Mouse (Mus musculus) cerebellum, adult 2 months (tissue): Measurements from ENCODE around the gene Syne2. TPM values are rescaled to one million over a fixed set of nuclear protein-coding genes. Genes with fewer than 3 reads are reported as not detected.

Experiments used
- DNase-seq, 2 experiments: peaks; one replicate each; pipeline ENCODE4 v3.0.0; 2021
- H3K27ac ChIP-seq: fragments of 200-500 bp; 2 replicates; pipeline ENCODE4 v1.5.1; 2012; ENCODE audit warnings: low read length, control low read depth, inconsistent platforms; ENCODE audit not compliant: insufficient read depth
- H3K27me3 ChIP-seq: fragments of 200-500 bp; 2 replicates; pipeline ENCODE4 v1.6.1; 2012; ENCODE audit warnings: inconsistent platforms, mild to moderate bottlenecking, low read length, moderate library complexity; ENCODE audit not compliant: control insufficient read depth, insufficient read depth
- H3K4me1 ChIP-seq: fragments of 200-500 bp; 2 replicates; pipeline ENCODE4 v1.6.1; 2011; ENCODE audit warnings: low read length; ENCODE audit not compliant: control insufficient read depth, insufficient read depth
- H3K4me3 ChIP-seq: fragments of 200-500 bp; replicated peaks from 2 replicates; pipeline ENCODE3; 2011; ENCODE audit warnings: mild to moderate bottlenecking, low read depth, low read length, control low read depth; ENCODE audit not compliant: insufficient read depth
- CTCF ChIP-seq: fragments of 200-500 bp; IDR thresholded peaks from 2 replicates; pipeline ENCODE4 v1.5.1; 2011; ENCODE audit warnings: low read depth, mild to moderate bottlenecking, control low read depth, low read length, moderate library complexity, borderline replicate concordance; ENCODE audit not compliant: insufficient read depth
- POLR2A ChIP-seq: fragments of 200-500 bp; IDR thresholded peaks from 2 replicates; pipeline ENCODE4 v1.6.1; 2011; ENCODE audit warnings: low read length, control low read depth, borderline replicate concordance; ENCODE audit not compliant: insufficient read depth
- WGBS: fragments of 180-500 bp; shearing (Covaris S2); methylation state at CpG from one replicate; pipeline ENCODE4 v1.1.7; 2018; 5-methylcytosine and 5-hydroxymethylcytosine counted together
- polyA plus RNA-seq: library from polyadenylated mRNA; depleted of rRNA; stranded (reverse); fragments of >200 nt; gene quantifications from 2 replicates; pipeline ENCODE4 v1.2.3, GENCODE M21; 2012

Syne2 gene
- polyA plus RNA-seq, 1 experiment = 39.3 TPM

DNA sequence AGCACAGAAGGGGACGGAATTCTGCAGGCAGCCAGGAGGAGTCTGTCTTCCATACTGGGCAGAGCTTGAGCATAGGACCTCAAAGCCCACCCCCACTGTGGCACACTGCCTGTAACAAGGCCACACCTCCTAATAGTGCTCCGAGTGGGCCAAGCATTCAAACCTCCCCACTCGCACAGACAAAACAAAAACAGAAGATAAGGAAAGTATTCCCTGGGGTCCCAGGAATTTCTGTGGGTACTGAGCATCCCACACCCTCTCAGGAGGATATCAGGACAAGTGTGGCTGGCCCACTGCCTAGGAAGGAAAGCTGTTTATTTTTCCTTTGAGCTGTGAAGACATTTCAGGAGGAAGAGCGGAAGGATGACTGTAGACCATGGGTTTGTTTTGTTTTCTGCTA lies 63.6 kb downstream of the Syne2 start:
- no peaks in the 10 kb centered on the region for H3K27me3 ChIP-seq
- H3K27ac ChIP-seq = no peak overlapping the region
- H3K4me3 ChIP-seq = no peak overlapping the region
- no peak for DNase-seq
- no peaks in the 10 kb centered on the region for H3K4me1 ChIP-seq
- WGBS = 57% methylated on average over 4 of the region's 4 CpGs
- TF ChIP-seq POLR2A (no peak), CTCF (no peak)

DNA sequence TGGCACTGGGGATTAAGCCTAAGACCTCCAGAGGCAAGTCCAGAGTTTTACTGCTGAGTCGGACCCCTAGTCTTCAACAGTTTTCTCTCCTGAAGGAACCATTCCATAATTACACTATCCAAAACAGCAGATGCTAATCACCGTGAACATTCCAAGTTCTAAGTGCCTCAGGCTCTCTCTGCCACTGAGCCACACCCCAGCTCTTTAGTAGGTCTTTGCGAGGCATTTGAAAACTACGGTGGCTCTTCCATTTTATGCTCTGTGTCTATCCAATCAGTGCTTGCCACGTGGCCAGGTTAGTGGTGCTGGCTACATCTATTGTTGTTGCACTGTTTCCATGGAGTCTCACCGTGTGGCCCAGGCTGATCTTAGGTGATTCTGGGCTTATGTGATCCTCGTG lies 68.2 kb downstream of the Syne2 start:
- Histone ChIP-seq H3K27me3 (no peaks in the 10 kb centered on the region), H3K27ac (no peak overlapping the region), H3K4me3 (no peak overlapping the region), H3K4me1 (no peaks in the 10 kb centered on the region)
- 83% methylated on average over 7 of the region's 7 CpGs for WGBS
- DNase-seq = no peak
- TF ChIP-seq POLR2A (no peak), CTCF (no peak)

GRCm38 (mm10) chr12:75886946-75887345 lies 69.0 kb downstream of the Syne2 start:
- 92% methylated on average over 2 of the region's 2 CpGs for WGBS
- no peak overlapping the region for H3K27ac ChIP-seq
- H3K4me3 ChIP-seq = no peak overlapping the region
- H3K27me3 ChIP-seq = no peaks in the 10 kb centered on the region
- TF ChIP-seq POLR2A = no peak
- TF ChIP-seq CTCF = no peak
- H3K4me1 ChIP-seq = no peaks in the 10 kb centered on the region
- no peak for DNase-seq

DNA sequence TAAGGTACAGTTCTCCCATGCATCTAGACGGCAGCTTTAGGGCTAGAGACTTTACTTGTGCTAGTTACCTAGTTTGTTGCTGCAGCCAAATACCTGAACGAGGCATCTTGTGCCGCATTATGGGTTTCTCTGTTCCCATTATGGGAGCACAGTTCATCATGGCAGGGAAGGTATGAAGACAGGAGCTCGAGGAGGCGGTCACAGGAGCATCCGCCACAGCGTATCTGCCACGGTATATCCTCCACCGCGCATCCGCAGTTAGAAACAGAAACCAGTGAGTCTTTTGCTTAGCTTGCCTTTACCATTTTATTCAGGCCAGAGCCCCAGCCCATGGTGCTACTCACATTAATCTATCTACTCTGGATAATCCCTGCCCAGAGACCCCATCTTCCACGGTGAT lies 70.8 kb downstream of the Syne2 start:
- Histone ChIP-seq H3K27ac (no peak overlapping the region), H3K4me1 (no peaks in the 10 kb centered on the region), H3K27me3 (no peaks in the 10 kb centered on the region), H3K4me3 (no peak overlapping the region)
- 94% methylated on average over 12 of the region's 12 CpGs for WGBS
- TF ChIP-seq CTCF (no peak), POLR2A (no peak)
- DNase-seq = no peak

DNA sequence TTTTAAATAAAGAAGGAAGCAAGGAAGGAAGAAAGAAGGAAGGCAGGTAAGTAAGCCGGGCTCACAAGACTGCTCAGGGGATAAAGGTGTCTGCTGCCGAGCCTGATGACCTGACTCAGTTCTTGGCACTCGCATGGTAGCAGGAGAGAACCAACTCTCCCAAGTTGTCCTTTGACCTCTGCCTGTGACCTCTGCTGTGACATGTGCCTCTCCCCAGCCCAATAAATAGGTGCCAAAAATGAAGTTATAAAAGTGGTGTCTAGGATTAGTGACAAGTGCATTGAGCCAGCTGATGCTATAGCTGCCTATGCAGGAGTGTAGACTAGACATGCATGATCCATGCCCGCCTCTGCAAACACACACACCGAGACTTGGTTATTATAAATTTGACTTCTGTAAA lies 73.3 kb downstream of the Syne2 start:
- Histone ChIP-seq H3K27ac (no peak overlapping the region), H3K4me3 (no peak overlapping the region), H3K27me3 (no peaks in the 10 kb centered on the region), H3K4me1 (no peaks in the 10 kb centered on the region)
- 93% methylated on average over 5 of the region's 5 CpGs for WGBS
- no peak for TF ChIP-seq POLR2A
- TF ChIP-seq CTCF = no peak
- no peak for DNase-seq

DNA sequence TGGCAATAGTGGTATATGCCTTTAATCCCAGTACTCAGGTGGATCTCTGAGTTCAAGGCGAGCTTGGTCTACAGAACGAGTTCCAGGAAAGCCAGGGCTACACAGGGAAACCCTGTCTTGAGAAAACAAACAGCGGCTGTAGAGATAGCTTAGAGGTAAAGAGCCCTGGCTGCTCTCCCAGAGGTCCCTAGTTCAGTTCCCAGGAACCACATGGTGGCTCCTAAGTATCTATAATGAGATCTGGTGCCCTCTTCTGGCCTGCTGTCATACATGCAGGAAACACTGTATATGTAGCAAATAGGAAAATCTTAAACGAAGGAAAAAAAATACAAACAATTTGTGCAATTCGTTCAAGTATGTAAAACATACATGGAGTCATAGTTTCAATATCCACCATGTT lies 75.5 kb downstream of the Syne2 start:
- no peak for TF ChIP-seq POLR2A
- no peak for TF ChIP-seq CTCF
- no peak for DNase-seq
- 82% methylated on average over 5 of the region's 5 CpGs for WGBS
- H3K4me3 ChIP-seq = no peak overlapping the region
- no peaks in the 10 kb centered on the region for H3K27me3 ChIP-seq
- H3K27ac ChIP-seq = no peak overlapping the region
- H3K4me1 ChIP-seq = no peaks in the 10 kb centered on the region

- no peak overlapping the region for H3K27ac ChIP-seq
- WGBS = 77% methylated on average over 9 of the region's 9 CpGs
- no peaks in the 10 kb centered on the region for H3K27me3 ChIP-seq
- TF ChIP-seq POLR2A (no peak), CTCF (no peak)
- no peaks in the 10 kb centered on the region for H3K4me1 ChIP-seq
- H3K4me3 ChIP-seq = no peak overlapping the region
- DNase-seq = no peak
Observed at GRCm38 (mm10) chr12:75894316-75894997, 76.5 kb downstream of the Syne2 start.

DNA sequence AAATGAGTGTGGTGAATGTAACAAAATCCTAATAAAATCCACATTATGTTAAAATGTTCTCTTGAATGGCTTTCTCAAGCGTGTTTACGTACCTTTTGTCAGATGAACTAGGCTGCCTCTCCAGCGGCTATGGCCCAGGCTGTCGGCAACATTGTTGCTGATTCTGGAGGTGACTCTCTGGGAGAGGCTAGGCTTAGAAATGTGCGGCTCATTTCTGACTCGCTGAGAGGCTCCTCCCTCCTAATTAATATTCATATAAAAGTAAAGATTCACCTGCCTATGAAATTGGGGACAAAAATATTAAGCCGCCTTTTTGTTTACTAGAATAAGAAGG lies 77.0 kb downstream of the Syne2 start:
- no peak for TF ChIP-seq POLR2A
- no peak for TF ChIP-seq CTCF
- 88% methylated on average over 7 of the region's 7 CpGs for WGBS

GRCm38 (mm10) chr12:75897793-75898192 lies 79.9 kb downstream of the Syne2 start:
- DNase-seq = no peak
- WGBS = 86% methylated on average over 7 of the region's 7 CpGs
- Histone ChIP-seq H3K4me3 (no peak overlapping the region), H3K27ac (no peak overlapping the region), H3K4me1 (no peaks in the 10 kb centered on the region), H3K27me3 (no peaks in the 10 kb centered on the region)
- TF ChIP-seq POLR2A (no peak), CTCF (no peak)

More for the DNA sequence above, 77.0 kb downstream of the Syne2 start:
- Histone ChIP-seq H3K27me3 (no peaks in the 10 kb centered on the region), H3K4me1 (no peaks in the 10 kb centered on the region), H3K27ac (no peak overlapping the region), H3K4me3 (no peak overlapping the region)
- no peak for DNase-seq
